Mouse (Mus musculus) 416B (cell line): Measurements from ENCODE around the gene Lrrc63.

ENCODE experiments used
- DNase-seq: peaks from one replicate; pipeline ENCODE4 v3.0.0; 2011; ENCODE audit warnings: low read depth

Gene Lrrc63

DNA sequence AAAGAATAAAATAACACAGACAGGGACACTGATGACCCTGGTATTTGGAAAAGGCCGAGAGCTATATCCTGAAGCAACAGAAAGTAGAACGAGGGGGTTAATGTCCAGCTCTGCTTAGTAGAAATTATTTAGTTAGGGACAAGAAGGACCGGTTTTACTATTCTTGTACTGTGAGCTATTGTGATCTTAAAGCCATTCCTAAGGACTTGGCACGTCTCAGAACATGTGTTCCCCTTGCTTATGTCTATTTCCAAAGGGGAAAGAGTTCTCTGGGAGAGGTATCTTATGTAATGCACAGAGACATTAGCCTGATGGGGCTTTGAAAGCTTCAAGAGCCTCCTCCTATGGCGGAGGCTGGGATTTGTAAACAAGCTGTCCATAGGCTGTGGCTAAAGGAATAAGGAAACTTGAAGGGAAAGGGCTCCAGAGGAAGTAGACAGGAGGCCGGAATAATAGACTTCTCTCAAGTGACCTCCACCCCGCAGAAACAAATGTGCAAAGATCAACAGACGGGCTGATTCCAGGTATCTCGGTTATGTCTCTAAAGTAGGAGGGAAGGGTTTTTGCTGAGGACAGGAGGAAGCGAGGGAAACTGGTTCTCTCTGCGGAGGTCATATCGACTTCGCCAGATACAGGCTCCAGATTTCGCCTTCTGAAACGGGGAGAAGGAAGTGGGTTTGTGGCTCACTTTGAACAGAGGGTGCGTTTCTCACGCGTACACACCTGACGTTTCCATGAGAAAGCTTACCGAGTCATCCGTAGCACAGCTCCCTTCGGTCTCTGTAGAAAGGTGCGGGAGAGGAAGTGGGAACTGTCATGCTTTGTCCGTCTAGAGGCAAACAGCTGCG, 5.7 kb upstream of the Lrrc63 start:
- peak; percentile 62 for DNase-seq

DNA sequence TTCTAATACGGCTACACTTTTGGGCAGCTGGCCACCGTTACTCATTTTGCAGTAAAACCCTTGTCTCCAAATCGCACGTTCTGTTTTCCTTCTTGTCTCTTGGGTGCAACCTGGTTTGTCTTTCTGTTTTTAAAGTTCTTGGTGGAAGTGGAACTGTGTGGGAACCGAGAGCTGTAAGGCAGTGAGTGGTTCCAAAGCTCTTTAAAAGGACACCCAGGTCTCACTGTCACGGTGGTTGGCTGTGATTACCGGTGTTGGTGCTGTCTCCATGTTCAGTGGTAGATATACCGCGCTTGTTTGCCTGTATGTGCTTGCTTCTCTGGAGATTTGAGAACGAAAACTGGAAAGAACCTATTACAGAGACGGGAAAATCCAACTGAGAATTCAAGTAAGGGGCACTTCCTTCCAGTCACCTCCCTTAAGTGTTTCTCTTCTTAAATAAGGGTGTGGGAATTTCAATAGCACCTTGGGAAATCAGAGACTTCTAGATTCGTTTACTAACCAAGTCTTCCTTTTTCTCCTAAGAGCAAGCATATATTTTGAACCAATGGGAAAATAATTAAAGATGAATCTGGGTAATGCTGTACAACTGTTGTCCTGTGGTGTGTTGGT, 749 bp upstream of the Lrrc63 start:
- DNase-seq = no peak

DNA sequence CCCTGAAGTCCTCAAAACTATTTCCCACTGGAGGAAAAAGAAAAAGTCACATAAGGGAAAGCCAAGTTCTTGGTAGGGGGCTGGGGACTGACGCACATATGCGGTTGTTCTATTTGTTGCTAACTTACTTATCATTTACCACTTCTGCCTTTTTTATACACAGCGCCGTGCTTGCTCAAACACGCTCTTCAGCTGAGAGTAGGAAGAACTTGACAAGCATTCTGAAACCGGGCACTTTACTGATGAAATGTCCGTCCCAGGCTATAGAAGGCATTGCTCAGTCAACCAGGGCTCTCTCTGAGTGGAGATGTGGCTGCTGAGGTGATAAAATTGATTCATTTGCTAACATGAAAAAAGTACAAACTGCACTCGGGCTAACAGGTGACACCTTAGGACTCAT, 9.0 kb downstream of the Lrrc63 start:
- DNase-seq = peak; percentile 31

DNA sequence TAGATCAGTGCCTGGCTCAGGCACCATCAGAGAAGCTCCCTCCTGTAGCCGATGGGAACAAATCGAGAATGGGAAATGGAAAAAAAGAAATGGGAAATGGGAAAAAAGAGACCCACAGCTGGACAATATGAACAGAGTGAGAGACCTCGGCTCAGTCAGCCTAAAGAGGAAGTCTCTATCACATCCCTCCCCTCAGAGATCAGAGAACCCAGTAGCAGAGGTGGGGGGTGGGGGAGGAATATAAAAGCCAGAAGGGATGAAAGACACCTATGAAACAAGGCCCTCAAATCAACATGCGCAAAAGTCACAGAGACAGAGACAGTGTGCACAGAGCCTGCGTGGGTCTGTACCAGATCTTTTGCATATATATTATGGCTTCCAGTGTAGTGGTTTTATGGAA, 27.7 kb downstream of the Lrrc63 start:
- DNase-seq = no peak

DNA sequence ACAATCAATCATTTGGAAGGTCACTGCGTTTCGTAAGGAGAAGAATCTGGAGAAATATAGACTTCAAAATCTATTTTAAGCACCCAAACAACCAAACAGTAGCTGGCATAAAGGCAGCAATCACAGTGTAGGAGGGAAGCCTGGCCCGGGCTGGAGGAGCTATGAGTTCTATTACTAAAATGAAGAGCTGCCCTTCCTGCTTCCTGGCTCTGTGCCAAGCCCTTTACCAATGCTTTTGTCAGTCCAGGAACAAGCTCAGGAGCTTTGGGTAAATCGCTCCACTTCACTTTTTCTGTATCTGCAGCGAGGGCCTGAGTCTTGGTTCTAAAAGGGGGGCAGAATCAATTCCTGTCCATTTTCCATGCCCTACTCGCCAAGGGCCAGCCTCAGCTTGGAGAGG, 52.7 kb downstream of the Lrrc63 start:
- peak; percentile 56 for DNase-seq

DNA sequence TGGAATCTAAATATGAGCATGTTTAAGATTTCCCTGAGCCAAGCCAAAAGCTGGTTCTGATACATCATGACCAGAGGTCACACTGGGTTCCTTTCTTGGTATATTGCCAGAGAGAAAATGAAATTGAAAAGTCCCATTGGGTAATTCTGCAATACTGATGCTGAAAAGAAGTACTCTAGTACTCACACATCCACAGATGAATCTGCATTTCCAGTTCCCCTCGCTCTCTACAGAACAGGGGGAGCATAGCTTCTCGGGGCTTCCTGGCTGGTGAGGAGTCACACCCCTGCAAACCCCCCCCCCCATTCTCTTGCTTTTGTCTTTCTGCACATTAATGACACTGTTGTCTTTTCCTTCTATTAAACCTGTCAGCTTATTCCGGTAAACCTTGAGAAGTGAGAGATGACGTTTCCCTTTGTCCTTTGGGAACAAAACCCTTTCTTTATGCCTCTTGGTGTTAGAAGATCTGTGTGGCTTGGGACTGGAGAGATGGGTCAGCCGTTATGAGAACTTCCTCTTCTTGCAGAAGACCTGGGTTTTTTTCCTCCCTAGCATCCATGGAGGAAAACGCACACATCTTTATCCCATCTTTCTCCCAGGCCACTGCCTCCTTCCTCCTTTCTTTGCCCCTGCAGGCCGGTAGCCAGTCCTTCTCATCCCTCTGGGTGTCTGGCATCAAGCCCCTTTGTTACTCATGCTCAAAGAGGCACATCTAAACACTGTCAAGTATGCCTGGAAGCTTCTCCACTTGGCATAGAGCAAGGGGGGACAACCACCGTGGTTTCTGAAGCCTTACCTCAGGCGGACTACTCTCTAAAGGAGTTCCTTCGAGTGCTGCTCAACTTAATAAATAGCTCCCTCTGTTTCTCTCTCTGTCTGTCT, 55.1 kb downstream of the Lrrc63 start:
- DNase-seq = peak; percentile 40

DNA sequence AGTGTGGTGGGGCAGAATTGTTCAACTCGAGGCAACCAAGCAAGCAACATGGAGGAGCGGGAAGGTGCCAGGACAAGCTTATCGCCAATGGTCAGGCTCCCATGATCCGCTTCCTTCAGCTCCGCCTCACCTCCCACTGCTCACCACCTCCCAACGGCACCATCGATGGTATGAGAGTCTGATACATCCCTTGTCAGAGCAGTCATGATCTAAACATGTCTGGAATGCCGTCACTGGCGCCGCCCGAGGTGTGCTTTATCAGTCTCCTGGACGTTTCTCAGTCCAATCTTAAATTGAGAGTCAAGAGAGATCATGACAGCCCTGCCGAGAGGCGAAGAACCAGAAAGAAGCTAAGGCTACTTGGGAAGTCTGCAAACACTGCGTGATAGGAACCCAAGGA, 59.6 kb downstream of the Lrrc63 start:
- no peak for DNase-seq

DNA sequence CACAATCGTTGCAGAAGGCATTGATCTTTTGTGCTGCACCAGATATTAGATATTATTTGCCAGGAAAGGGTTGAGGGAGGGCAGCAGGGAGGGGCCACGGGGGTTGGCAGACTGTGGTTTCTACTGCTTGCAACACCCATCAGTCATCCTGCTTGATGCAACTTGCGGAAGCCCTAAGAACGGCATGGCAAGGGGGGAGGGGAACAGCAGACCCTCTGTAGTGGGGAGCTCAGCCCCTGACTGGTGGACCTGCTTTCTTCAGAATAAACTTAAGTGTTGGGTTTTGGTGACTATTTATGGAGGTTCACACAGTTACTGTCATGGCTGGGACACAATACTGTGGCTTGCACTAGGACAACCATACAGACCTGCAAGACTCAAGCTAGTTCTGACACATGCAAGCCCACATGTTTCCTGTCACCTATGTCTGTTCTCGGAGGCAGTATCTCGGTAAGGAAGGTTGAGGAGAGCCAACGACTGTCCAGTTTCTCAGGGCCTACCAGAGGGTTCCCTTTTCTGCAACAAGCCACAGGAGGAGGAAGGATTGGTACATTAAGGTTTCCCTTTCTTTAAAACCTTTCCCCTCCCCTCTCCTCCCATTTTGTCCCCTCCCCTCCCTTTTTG, 61.2 kb downstream of the Lrrc63 start:
- DNase-seq = peak; percentile 95

DNA sequence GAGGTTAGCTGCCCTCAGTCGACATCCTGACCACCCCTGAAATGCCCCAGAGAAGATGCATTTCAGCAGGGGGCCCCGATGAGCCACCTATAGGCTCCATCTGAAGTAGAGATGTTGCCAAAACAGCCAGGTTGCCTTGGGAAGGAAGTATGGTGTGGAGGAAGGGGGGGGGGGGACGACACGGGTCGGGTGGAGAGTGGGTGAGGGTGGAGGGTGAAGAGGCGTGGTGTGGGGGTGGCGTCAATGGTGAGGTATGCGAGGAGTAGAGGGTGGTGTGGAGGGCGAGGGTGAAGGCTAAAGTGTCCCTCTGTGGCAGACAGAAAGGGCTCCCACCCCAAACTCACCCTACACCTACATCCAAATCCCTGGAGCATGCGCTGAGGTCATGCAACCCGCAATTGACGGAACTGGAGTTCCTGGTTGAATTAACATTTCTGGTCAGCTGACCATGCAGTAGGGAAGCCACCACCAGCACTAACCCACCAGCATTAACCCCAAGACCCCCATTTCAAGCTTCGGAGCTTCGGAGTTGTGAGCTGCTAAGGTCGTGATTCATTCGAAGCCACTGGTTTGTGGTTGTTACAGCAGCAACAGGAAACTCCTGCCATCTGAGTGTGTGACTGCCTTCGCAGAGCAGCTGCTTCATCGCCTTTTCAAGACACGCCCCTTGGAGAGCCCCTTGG, 62.1 kb downstream of the Lrrc63 start:
- DNase-seq = peak; percentile 90

DNA sequence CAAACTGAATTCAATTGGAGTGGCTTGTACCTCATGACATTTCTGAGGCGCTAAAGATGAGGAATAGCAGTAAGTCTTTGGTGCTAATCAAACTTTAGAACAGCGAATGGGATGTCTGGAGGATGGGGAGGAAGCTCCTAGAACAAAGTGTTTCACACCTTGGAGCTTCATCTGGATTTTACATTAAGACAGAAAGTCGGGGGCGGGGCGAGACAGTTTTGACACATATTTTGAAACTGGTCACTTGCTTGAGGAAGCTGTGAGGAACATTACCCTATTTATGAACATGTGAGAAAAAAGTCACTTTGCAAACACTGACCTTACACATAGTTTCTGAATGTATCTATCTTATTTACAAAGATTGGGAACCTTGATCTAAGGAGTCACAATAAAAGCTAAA, 65.5 kb downstream of the Lrrc63 start:
- no peak for DNase-seq

DNA sequence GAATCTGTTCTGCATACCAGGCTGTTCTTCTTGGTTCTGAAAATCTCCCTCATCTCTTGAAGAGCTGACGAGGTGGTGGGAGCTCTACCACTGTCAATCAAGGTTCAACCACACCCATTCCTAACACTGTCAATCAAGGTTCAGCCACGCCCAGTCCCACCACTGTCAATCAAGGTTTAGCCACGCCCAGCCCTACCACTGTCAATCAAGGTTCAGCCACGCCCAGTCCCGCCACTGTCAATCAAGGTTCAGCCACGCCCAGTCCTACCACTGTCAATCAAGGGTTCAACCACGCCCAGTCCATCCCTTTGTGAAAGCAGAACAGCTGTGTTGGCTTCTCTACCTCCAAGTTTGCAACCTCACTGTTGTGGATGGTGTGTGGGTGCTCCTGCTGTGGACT, 66.2 kb downstream of the Lrrc63 start:
- peak; percentile 27 for DNase-seq

DNA sequence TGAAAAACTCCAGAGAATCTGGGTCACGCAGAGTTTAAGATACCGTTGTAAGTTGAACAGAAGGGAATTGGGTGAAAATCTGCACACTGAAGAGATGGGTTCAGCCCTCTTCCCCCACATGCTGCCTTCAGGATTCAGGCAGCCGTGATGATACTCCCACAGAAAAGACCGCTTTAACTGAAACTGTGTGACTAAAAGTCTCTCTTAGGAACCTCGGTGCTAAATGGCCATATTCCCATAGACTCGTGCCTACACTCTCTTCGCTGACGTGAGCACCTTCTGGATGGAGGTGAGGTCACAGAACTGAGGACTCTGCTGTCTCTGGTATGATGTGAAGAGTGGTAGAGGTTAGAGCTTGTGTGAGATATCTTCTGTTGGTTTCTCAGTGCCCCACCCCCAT, 66.7 kb downstream of the Lrrc63 start:
- no peak for DNase-seq

DNA sequence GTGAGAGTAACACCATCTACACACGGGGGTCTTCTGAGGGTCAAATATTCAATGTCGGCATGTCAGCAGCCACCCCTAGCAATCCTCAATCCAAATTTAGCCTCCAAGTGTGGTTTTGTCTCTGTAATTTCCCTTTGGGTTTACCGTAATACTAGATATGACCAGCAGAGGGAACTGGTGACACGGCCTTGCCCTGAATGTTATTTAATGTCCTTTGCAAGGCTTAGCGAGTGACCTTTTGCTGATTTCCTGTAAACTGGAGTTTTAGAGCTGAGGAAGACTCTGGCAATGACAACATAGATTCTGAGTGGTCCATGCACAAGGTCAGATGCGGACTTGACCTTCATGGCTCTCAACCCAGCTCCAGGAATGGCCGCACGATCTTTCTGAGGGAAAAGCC, 70.1 kb downstream of the Lrrc63 start:
- peak; percentile 80 for DNase-seq

DNA sequence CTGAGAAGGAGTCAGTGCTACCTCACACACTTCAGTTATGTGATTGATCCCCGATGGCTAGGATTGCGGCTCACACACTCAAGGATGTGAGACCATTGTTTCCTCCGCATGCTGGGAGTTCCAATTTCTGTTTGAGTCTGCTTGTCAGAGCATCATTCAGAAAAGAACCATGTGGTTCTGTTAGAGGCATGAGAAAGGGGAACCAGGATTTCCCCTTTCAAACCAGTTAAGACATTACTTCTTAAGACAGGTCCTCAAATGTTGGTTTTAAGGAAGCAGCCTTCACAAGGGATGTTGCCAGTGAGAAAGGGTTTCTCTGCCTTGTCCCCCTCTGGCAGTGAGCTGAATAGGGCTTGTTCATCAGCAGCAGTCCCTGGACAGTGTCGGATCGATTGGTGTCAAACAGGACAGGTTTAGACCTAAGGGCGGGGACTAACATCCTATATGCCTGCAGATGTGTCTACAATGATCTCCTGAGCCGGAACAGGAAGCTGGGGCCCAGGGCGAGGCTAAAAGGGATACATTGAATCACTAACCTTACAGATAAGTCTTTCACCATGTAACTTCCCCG, 73.7 kb downstream of the Lrrc63 start:
- DNase-seq = peak; percentile 60

DNA sequence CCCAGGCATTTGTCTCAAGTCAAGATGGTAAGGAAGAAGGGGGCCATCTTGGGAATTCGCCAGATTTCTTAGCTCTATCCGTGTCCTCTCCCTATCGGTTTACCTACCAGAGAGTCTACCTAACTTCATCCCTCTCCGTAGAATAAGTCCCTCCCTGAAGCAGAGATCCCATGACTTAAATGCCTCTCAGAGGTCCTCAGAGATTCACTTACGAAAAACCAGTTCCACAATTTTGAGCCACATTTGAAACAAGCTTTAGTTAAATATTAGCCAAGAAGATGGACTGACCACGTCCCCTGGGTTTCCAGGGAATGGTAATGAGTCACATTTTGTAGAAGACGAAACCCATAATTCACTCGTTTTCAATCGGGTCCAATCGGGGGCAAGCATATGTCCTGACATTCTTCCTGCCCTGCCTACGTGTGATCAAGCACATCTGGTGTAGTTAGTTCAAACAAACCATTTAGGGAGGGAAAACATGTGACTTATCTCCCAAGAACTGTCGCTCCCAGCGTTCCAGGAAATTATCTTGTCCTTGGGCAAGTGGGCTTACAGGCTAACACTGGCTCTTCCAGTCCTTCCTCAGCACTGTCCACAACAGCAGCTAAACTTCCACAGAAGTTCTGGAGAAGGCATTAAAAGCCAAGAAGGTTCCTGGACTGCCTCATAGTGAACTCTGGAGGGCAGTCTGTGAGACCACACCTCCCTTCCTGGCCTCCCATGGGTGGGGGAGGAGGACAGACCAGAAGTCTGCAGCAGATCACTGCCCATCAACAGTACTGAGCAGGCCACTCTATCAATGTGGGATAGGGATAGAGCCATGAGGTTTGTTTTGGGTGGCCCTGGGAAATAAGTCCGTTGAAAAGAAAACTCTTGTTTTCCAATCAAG, 76.0 kb downstream of the Lrrc63 start:
- no peak for DNase-seq

DNA sequence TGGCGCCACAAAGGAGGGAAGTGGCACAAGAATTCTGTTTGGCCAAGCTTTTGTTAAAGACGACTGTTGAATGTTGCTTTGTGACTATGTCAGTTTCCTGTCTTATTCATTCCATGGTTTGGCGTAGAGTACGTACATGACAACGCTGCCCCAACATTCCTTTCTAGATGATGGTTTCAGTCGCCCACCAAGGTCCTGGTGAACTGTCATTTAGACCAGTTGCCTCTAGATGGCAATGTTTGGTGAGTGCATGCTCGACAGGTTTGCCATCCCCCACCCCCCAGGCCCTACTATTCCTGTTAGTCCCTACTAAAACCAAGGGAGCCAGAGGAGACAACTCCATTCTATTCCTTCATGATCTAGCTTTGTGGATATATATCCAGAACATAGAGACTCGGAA, 78.2 kb downstream of the Lrrc63 start:
- peak; percentile 62 for DNase-seq

DNA sequence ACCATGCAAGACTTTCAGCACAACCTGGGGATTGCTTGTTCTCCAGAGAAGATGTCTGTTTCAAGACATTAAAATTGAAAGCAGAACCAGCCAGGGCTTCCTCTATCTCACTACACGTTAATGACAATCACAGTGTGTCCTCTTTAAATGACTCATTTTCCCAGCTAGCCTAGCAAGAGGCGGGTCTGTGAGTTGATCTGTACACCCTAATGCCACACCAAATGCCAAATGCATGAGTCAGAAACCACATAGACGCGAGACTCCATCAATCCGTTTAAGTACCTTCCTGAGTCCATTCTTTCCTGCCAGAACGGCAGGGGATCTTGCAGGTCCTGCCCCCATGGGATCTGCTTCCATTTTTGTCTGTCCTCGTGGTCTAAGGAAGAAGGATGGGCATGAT, 85.5 kb downstream of the Lrrc63 start:
- peak; percentile 93 for DNase-seq

DNA sequence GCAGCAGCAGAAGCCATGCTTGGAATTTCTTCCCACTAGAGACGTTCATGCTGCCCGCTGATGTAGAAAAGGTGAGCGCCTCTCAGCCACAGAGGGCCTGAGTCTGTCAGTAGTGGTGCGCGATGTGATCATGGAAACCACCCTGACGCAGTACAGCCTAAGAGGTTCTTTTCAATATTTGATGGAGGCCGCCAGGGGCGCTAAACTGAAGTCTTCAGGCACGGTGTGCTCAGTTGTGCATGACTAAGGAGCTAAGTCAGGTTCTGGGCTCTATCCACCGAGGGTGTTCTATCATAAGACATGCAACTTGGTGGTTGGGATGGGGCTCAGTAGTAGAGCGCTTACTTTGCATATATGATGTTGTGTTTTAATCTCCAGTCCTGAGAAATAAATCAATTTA, 95.2 kb downstream of the Lrrc63 start:
- DNase-seq = no peak
